Mouse (Mus musculus) stomach, postnatal 0 days (tissue): ENCODE results near the gene Slc2a4. TPM values are rescaled to one million over a fixed set of nuclear protein-coding genes. Genes with fewer than 3 reads are reported as not detected.

Source experiments
- ATAC-seq: fragments of 200-750 bp; cut with Nextera tagmentation; 2 replicates; pipeline ENCODE4 v1.8.0; 2017; ENCODE audit not compliant: low FRiP score, low TSS enrichment
- DNase-seq: peaks from one replicate; pipeline ENCODE4 v3.0.0-alpha.2; 2016; ENCODE audit warnings: low spot score
- H3K27ac ChIP-seq: fragments of 300-500 bp; sonication (generic); replicated peaks from 2 replicates; pipeline ENCODE4 v1.5.1; 2014; ENCODE audit warnings: mild to moderate bottlenecking, control low read depth
- H3K27me3 ChIP-seq: fragments of 300-500 bp; sonication (generic); 2 replicates; pipeline ENCODE4 v1.6.1; 2014; ENCODE audit warnings: low read length; ENCODE audit not compliant: control insufficient read depth, insufficient read depth
- H3K36me3 ChIP-seq: fragments of 300-500 bp; sonication (generic); 2 replicates; pipeline ENCODE4 v1.6.1; 2014; ENCODE audit warnings: low read length, mixed read lengths; ENCODE audit not compliant: control insufficient read depth, insufficient read depth
- H3K4me1 ChIP-seq: fragments of 300-500 bp; sonication (generic); replicated peaks from 2 replicates; pipeline ENCODE4 v1.6.1; 2014; ENCODE audit warnings: antibody characterized with exemption; ENCODE audit not compliant: control insufficient read depth, insufficient read depth
- H3K4me2 ChIP-seq: fragments of 300-500 bp; sonication (generic); replicated peaks from 2 replicates; pipeline ENCODE4 v1.6.1; 2014; ENCODE audit warnings: low read depth, mild to moderate bottlenecking, control low read depth, moderate library complexity
- H3K4me3 ChIP-seq: fragments of 300-500 bp; sonication (generic); 2 replicates; pipeline ENCODE4 v1.5.1; 2014; ENCODE audit warnings: low read depth, low read length, control low read depth
- H3K9ac ChIP-seq: fragments of 300-500 bp; sonication (generic); 2 replicates; pipeline ENCODE4 v1.6.1; 2014; ENCODE audit warnings: mild to moderate bottlenecking, low read length, control low read depth, mixed read lengths
- H3K9me3 ChIP-seq: fragments of 300-500 bp; sonication (generic); 2 replicates; pipeline ENCODE4 v1.6.1; 2016; ENCODE audit warnings: low read length; ENCODE audit not compliant: control insufficient read depth
- CTCF ChIP-seq: IDR thresholded peaks from 2 replicates; pipeline ENCODE4 v1.5.1; 2016; ENCODE audit warnings: antibody characterized with exemption, low read depth, mild to moderate bottlenecking, moderate library complexity
- EP300 ChIP-seq: optimal IDR thresholded peaks from 2 replicates; pipeline ENCODE3; 2016; ENCODE audit warnings: antibody characterized with exemption
- WGBS: fragments of 180-500 bp; shearing (Covaris S2); extraction: QIAGEN DNeasy Blood & Tissue Kit; methylation state at CpG from one replicate; pipeline ENCODE4 v1.1.7; 2014; 5-methylcytosine and 5-hydroxymethylcytosine counted together
- polyA plus RNA-seq: library from polyadenylated mRNA; unstranded; fragments of >200 nt; fragmentation: Nextera tagmentation; extraction: Ambion mirVana; gene quantifications from 2 replicates; pipeline ENCODE4 v1.2.1, GENCODE M21; 2015

Slc2a4 gene
- polyA plus RNA-seq, 1 experiment from 2014 or later, result 36.4 TPM

DNA sequence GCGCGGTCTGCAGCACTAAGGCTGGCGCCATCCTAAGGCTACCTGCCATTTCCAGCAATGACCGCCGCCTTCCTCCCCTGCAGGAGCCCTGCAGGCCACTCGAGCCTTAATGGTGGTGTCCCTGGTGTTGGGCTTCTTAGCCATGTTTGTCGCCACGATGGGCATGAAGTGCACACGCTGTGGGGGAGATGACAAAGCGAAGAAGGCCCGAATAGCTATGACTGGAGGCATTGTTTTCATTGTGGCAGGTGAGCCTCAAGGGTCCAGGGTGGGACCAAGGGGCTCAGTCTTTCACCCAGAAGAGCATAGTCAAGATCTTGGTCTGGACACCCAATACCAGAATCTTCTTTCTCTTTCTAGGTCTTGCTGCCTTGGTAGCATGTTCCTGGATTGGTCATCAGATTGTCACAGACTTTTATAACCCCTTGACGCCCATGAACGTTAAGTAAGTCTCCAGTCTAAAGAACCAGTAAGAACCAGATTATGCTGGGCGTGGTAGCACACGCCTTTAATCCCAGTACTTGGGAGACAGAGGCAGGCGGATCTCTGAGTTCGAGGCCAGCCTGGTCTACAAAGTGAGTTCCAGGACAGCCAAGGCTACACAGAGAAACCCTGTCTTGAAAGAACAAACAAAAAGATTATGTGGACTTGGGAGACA is 19.0 kb upstream of the Slc2a4 start:
- TF ChIP-seq CTCF, result no peak
- peaks cover 11% of the 10 kb centered on the region; the same call in 1 of the 2 replicates for H3K36me3 ChIP-seq
- DNase-seq (no peak), ATAC-seq (no peak)
- H3K4me3 ChIP-seq, result peak overlapping the region; percentile 43
- H3K27me3 ChIP-seq, result peaks cover 6% of the 10 kb centered on the region; the same call in 1 of the 2 replicates
- H3K4me2 ChIP-seq, result peak overlapping the region; percentile 65
- WGBS, result 35% methylated on average over 17 of the region's 17 CpGs
- peak overlapping the region; percentile 59 for H3K9ac ChIP-seq
- 0 out of 2 replicates have a peak overlapping the region, but pooled peaks have one; percentile 35 for H3K27ac ChIP-seq
- peaks cover 2% of the 10 kb centered on the region; the same call in 1 of the 2 replicates for H3K4me1 ChIP-seq
- no peaks in the 10 kb centered on the region for H3K9me3 ChIP-seq

DNA sequence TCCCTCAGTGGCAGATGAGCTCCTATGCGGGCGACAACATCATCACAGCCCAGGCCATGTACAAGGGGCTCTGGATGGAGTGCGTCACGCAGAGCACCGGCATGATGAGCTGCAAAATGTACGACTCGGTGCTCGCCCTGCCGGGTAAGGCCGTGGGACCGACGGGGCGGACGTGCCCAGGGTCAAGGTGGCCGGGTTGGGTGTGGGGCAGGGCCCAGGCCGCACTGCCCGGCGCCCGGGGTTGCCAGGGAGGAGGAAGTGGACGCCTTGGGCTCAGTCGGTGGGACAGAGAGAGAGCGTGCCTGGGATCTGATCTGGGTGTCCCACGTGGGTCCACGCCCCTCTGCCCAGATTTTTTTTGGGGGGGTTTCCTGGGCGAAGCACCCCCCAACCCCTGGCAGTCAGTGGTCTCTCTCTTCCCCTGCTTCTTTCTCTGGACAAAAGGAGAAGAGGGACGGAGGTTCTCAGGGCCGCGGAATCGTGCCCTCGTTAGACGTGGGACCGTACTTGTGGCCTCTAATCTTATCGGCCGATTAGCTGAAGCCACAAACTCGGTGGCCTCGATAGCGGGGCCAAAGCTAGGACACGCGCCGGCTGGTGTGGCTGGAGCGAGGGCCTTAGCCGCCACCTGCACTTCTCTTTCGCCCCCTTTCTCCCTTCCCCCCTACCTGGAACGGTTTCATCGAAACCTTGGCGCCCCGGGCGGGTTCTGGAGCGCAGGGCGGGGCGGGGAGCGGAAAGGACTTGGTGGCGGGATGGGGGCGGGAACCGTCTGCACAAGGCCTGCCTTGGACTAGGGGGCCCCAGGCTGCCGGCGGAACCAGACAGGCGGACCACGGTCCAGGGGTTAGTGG is 18.2 kb upstream of the Slc2a4 start:
- ATAC-seq (peak; percentile 55), DNase-seq (peak; percentile 89)
- peaks cover 6% of the 10 kb centered on the region; the same call in 1 of the 2 replicates for H3K27me3 ChIP-seq
- H3K4me2 ChIP-seq, result peak overlapping the region; percentile 65
- peak overlapping the region; percentile 82 for H3K27ac ChIP-seq
- peak overlapping the region; percentile 59 for H3K9ac ChIP-seq
- peak overlapping the region; percentile 43 for H3K4me3 ChIP-seq
- peaks cover 9% of the 10 kb centered on the region; the same call in 1 of the 2 replicates for H3K36me3 ChIP-seq
- peaks cover 2% of the 10 kb centered on the region; the same call in 1 of the 2 replicates for H3K4me1 ChIP-seq
- no peaks in the 10 kb centered on the region for H3K9me3 ChIP-seq
- TF ChIP-seq CTCF, result no peak
- no peak for TF ChIP-seq EP300
- 3% methylated on average over 52 of the region's 59 CpGs for WGBS

DNA sequence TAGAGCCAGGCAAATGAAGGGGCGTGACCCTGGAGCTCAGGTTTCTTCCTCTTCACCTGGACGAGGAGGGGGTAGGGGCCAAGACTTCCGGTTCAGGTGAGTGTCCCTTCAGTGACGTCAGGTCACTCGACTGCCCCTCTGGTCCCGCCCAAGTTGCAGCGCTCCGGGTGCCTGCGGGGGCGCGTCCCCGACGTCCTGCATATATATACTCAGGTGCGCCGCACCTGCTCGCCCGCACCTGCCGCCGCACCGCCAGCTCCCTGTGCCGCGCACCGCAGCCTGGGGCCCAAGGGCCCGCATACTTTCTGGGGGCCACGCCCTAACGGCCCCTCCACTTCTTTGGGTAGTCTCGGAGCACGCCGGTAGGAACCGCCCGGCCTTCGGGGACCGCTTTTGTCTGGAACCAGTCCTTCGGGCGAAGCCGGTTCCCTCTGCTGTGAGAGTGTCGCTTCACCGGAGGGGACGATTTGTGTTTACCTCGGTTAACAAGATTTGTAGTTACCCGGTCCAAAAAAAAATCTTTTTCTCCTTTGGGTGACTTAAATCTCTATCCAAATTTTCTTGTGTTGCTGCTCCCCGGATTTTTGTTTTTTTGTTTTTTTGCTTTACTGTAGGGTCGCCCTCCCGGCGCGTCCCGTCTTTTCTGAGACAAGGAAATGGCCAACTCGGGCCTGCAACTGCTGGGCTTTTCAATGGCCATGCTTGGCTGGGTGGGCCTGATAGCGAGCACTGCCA is 17.4 kb upstream of the Slc2a4 start:
- H3K27ac ChIP-seq, result peak overlapping the region; percentile 82
- DNase-seq, result peak; percentile 89
- H3K27me3 ChIP-seq, result peaks cover 6% of the 10 kb centered on the region; the same call in 1 of the 2 replicates

DNA sequence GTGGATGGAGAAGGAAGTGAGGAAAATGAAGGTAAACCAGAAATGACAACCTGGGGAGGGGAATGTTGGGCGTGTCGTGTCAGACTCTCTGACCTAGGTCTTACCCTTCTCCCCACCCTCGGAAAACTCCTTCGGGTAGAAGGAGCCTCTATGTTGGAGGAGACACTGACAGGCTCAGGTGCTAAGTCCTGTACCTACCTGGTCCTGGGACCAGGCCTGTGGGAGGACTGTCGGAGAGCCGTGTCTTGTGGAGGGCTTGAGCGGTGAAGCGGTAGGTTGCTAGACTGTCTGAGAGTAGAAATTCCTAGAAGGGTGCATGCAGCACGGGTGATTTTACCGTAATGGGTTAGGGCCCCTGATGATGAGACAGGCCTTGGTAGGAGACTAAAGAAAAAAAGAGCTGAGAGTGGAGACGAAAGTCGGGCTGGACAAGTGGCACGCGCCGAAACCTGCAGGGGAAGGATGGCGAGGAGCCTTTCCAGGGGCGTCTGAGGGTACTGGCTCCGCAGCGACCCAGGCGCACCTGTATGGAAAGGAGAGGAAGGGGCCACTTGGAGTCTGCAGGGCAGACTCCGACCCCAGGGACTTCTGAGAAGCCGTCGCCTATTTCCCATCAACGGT is 16.8 kb upstream of the Slc2a4 start, which contains the start of gene Cldn7:
Gene Cldn7, plus strand, starts transcription at position 130 of the 621 bp plus-strand sequence.
- peaks cover 2% of the 10 kb centered on the region; the same call in 1 of the 2 replicates for H3K4me1 ChIP-seq
- ATAC-seq (no peak), DNase-seq (peak; percentile 34)
- H3K4me2 ChIP-seq, result peak within 1 kb of the TSS; percentile 65
- H3K9ac ChIP-seq, result peak within 1 kb of the TSS; percentile 59; the same call in 1 of the 2 replicates
- peaks cover 6% of the 10 kb centered on the region; the same call in 1 of the 2 replicates for H3K36me3 ChIP-seq
- peak within 1 kb of the TSS; percentile 43 for H3K4me3 ChIP-seq
- H3K27ac ChIP-seq, result peak within 1 kb of the TSS; percentile 59; the same call in 1 of the 2 replicates
- TF ChIP-seq CTCF (no peak), EP300 (no peak)
- no peaks in the 10 kb centered on the region for H3K9me3 ChIP-seq
- H3K27me3 ChIP-seq, result peaks cover 6% of the 10 kb centered on the region; the same call in 1 of the 2 replicates
- WGBS, result 14% methylated on average over 24 of the region's 24 CpGs

More for the DNA sequence above, 17.4 kb upstream of the Slc2a4 start:
- 6% methylated on average over 49 of the region's 49 CpGs for WGBS
- ATAC-seq, result peak; percentile 67
- TF ChIP-seq CTCF (peak; percentile 8; the same call in 1 of the 2 replicates), EP300 (no peak)
- peak overlapping the region; percentile 65 for H3K4me2 ChIP-seq
- H3K4me3 ChIP-seq, result peak overlapping the region; percentile 43
- H3K4me1 ChIP-seq, result peaks cover 2% of the 10 kb centered on the region; the same call in 1 of the 2 replicates
- no peaks in the 10 kb centered on the region for H3K9me3 ChIP-seq
- peaks cover 7% of the 10 kb centered on the region; the same call in 1 of the 2 replicates for H3K36me3 ChIP-seq
- H3K9ac ChIP-seq, result peak overlapping the region; percentile 59; the same call in 1 of the 2 replicates

DNA sequence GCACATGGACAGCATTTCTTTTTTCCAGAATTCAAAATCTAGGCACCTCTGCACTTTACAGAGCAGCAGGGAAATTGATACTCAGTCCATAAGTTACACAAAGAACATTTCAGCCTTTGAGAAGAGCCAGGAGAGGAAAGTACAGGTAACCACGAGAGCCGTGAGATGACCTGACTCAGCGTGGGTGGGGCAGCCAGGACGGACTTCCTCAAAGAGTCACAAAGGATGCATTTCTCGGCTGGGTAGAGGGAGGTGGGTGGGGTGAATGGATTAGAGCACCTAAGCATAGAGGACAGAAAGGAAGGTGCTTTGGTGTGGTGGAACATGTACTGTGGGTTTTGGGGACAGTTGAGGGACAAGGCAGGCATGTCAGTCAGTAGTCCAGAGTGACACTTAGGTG is 13.9 kb upstream of the Slc2a4 start:
- Histone ChIP-seq H3K36me3 (no peaks in the 10 kb centered on the region), H3K4me1 (peaks cover 2% of the 10 kb centered on the region; the same call in 1 of the 2 replicates), H3K9ac (no peak overlapping the region), H3K27ac (peak overlapping the region; percentile 35; the same call in 1 of the 2 replicates), H3K4me3 (no peak overlapping the region), H3K4me2 (no peak overlapping the region), H3K9me3 (no peaks in the 10 kb centered on the region), H3K27me3 (peaks cover 6% of the 10 kb centered on the region; the same call in 1 of the 2 replicates)
- TF ChIP-seq CTCF, result no peak
- TF ChIP-seq EP300, result no peak
- ATAC-seq (peak; percentile 50), DNase-seq (peak; percentile 73)
- 22% methylated on average over 5 of the region's 5 CpGs for whole genome bisulfite sequencing
